In the genomic region with DNA sequence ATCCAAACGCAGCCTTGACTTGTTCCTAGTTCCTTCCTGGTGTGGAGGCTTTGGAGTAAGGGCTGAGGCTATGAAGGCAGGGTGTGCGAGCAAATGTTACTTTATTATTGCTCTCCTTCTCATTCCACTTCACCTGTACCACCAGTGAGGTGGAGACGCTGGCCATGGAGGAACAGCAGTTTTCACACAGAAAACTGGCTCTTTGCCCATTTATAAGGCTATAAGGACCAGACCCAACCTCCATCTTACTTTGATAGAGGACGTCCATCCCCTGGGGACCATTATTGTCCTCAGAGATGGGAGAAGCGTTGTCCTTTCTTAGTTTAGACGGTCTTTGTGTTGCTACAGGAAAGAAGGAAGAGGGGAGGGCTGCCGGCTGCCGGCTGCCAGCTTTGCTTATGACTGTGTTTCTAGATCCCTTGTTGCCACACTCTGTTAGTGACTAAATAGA, we compare ENCODE assay signal across 10 mouse cellular contexts.
DNase-seq lines count a peak whose midpoint lies in the region; ATAC-seq lines count a peak whose summit lies in the region.
"Had no signal": no experiment of that assay in that cellular context is flagged by ENCODE, and none has a peak within 500 bp of the region (broad histone marks: within the 10 kb centered on the region; RNA-seq: fewer than 3 reads in every experiment).

No protein-coding gene starts in this region.

- 0 out of 2 replicates have a peak overlapping the region, but pooled peaks have one; percentile 19 for H3K9ac ChIP-seq in kidney, embryonic 14.5 days (ENCODE audit: low read depth, low read length)
- H3K9ac ChIP-seq in hindbrain, embryonic 14.5 days, result no peak overlapping the region

- WGBS in kidney, embryonic 14.5 days, result 72% methylated on average over 8 of the region's 8 CpGs
- WGBS in hindbrain, embryonic 14.5 days, result 66% methylated on average over 8 of the region's 8 CpGs

- H3K9me3 ChIP-seq in kidney, embryonic 14.5 days (ENCODE audit: control insufficient read depth, low read length), result no peaks in the 10 kb centered on the region
- H3K9me3 ChIP-seq in hindbrain, embryonic 14.5 days (ENCODE audit: control insufficient read depth, low read length), result no peaks in the 10 kb centered on the region

- no peaks in the 10 kb centered on the region for H3K27me3 ChIP-seq in kidney, embryonic 14.5 days (ENCODE audit: control insufficient read depth, insufficient read depth, low read length)
- H3K27me3 ChIP-seq in hindbrain, embryonic 14.5 days (ENCODE audit: control insufficient read depth, insufficient read depth, low read length), result peaks cover 53% of the 10 kb centered on the region

- peaks cover 3% of the 10 kb centered on the region; the same call in 1 of the 2 replicates for H3K36me3 ChIP-seq in kidney, embryonic 14.5 days (ENCODE audit: control insufficient read depth, insufficient read depth, low read length)
- no peaks in the 10 kb centered on the region for H3K36me3 ChIP-seq in hindbrain, embryonic 14.5 days (replicated peaks; ENCODE audit: control insufficient read depth, insufficient read depth)

- no peak for ATAC-seq in kidney, embryonic 14.5 days (ENCODE audit: low FRiP score, low TSS enrichment)
- ATAC-seq in hindbrain, embryonic 14.5 days (ENCODE audit: low FRiP score), result no peak

- no peak for DNase-seq in kidney, adult 8-10 months
- DNase-seq in hindbrain, embryonic 14.5 days (ENCODE audit: low spot score), result no peak
- peak; percentile 75 for DNase-seq in naive thymus-derived CD4-positive, alpha-beta T cell, adult 2 months (ENCODE audit: low read depth)
- no peak for DNase-seq in right cerebral cortex, postnatal 14 days
- no peak for DNase-seq in right cerebral cortex, postnatal 36 days (ENCODE audit: low spot score in 2 of 2)
- no peak for DNase-seq in cerebellum, adult 11 months
- DNase-seq: gastrocnemius, postnatal 14 days had no signal

- H3K27ac ChIP-seq in kidney, embryonic 14.5 days (ENCODE audit: low read depth, low read length), result no peak overlapping the region
- peak overlapping the region; percentile 80 for H3K27ac ChIP-seq in brown adipose tissue, adult 24 weeks (replicated peaks; ENCODE audit: low read depth, low read length)
- no peak overlapping the region for H3K27ac ChIP-seq in hindbrain, embryonic 14.5 days
- H3K27ac ChIP-seq: macrophage had no signal

- peak overlapping the region; percentile 11; the same call in 1 of the 2 replicates for H3K4me3 ChIP-seq in kidney, embryonic 14.5 days (ENCODE audit: low read length)
- peak overlapping the region; percentile 53 for H3K4me3 ChIP-seq in brown adipose tissue, adult 24 weeks (ENCODE audit: insufficient read depth, low read depth, low read length)
- peak overlapping the region; percentile 14; the same call in 1 of the 2 replicates for H3K4me3 ChIP-seq in hindbrain, embryonic 14.5 days (replicated peaks; ENCODE audit: low read length)

- peak overlapping the region; percentile 17 for H3K4me2 ChIP-seq in kidney, embryonic 14.5 days (replicated peaks; ENCODE audit: low read depth, low read length)
- H3K4me2 ChIP-seq in hindbrain, embryonic 14.5 days (replicated peaks), result peak overlapping the region; percentile 34

- H3K4me1 ChIP-seq in kidney, embryonic 14.5 days (ENCODE audit: control insufficient read depth, insufficient read depth, low read length), result peaks cover 13% of the 10 kb centered on the region
- H3K4me1 ChIP-seq in brown adipose tissue, adult 24 weeks (ENCODE audit: control insufficient read depth, insufficient read depth, insufficient read length, low read length), result peaks cover 9% of the 10 kb centered on the region
- H3K4me1 ChIP-seq in hindbrain, embryonic 14.5 days (replicated peaks; ENCODE audit: control insufficient read depth, insufficient read depth, low read length), result 0 out of 2 replicates have a peak, but pooled peaks cover 3% of the 10 kb centered on the region
